Mouse (Mus musculus) lung, embryonic 16.5 days (tissue): ENCODE measurements around the gene Haus2. TPM values are rescaled to one million over a fixed set of nuclear protein-coding genes. Genes with fewer than 3 reads are reported as not detected.

Experiments used
- ATAC-seq: fragments of 200-750 bp; cut with Nextera tagmentation; 2 replicates; pipeline ENCODE4 v1.8.0; 2017; ENCODE audit warnings: low read depth, mild to moderate bottlenecking, moderate library complexity
- H3K27ac ChIP-seq: fragments of 300-500 bp; sonication (generic); 2 replicates; pipeline ENCODE4 v1.5.1; 2014; ENCODE audit warnings: mild to moderate bottlenecking, control low read depth, low read length
- H3K27me3 ChIP-seq: fragments of 300-500 bp; sonication (generic); 2 replicates; pipeline ENCODE4 v1.6.1; 2014; ENCODE audit warnings: low read depth, low read length, mixed read lengths; ENCODE audit not compliant: control insufficient read depth, insufficient read depth
- H3K36me3 ChIP-seq: fragments of 300-500 bp; sonication (generic); 2 replicates; pipeline ENCODE4 v1.6.1; 2014; ENCODE audit warnings: low read length; ENCODE audit not compliant: control insufficient read depth, insufficient read depth
- H3K4me1 ChIP-seq: fragments of 300-500 bp; sonication (generic); replicated peaks from 2 replicates; pipeline ENCODE4 v1.6.1; 2014; ENCODE audit warnings: low read length, mixed read lengths; ENCODE audit not compliant: control insufficient read depth, insufficient read depth
- H3K4me2 ChIP-seq: fragments of 300-500 bp; sonication (generic); 2 replicates; pipeline ENCODE4 v1.6.1; 2014; ENCODE audit warnings: low read depth, low read length, control low read depth
- H3K4me3 ChIP-seq: fragments of 300-500 bp; sonication (generic); 2 replicates; pipeline ENCODE4 v1.5.1; 2014; ENCODE audit warnings: mild to moderate bottlenecking, low read length, control low read depth
- H3K9ac ChIP-seq: fragments of 300-500 bp; sonication (generic); 2 replicates; pipeline ENCODE4 v1.6.1; 2014; ENCODE audit warnings: low read length, control low read depth
- H3K9me3 ChIP-seq: fragments of 300-500 bp; sonication (generic); 2 replicates; pipeline ENCODE4 v1.6.1; 2016; ENCODE audit warnings: low read length; ENCODE audit not compliant: control insufficient read depth
- WGBS: fragments of 180-500 bp; shearing (Covaris S2); extraction: QIAGEN DNeasy Blood & Tissue Kit; methylation state at CpG from one replicate; pipeline ENCODE4 v1.1.7; 2014; 5-methylcytosine and 5-hydroxymethylcytosine counted together
- polyA plus RNA-seq: library from polyadenylated mRNA; unstranded; fragments of >200 nt; fragmentation: Nextera tagmentation; extraction: Ambion mirVana; gene quantifications from 2 replicates; pipeline ENCODE4 v1.2.1, GENCODE M21; 2015

The Haus2 gene
- polyA plus RNA-seq, 1 experiment from 2014 or later, result 23.1 TPM

- Histone ChIP-seq H3K27ac (no peak overlapping the region), H3K9me3 (no peaks in the 10 kb centered on the region), H3K36me3 (no peaks in the 10 kb centered on the region; the same call in 1 of the 2 replicates), H3K4me1 (peaks cover 14% of the 10 kb centered on the region), H3K27me3 (no peaks in the 10 kb centered on the region), H3K4me2 (no peak overlapping the region), H3K9ac (no peak overlapping the region), H3K4me3 (no peak overlapping the region)
- ATAC-seq, result no peak
- 81% methylated on average over 6 of the region's 6 CpGs for WGBS
These were observed 3.0 kb upstream of the Haus2 start for GRCm38 (mm10) chr2:120606021-120606690.

GRCm38 (mm10) chr2:120616279-120617163 lies 7.3 kb downstream of the Haus2 start:
- H3K4me1 ChIP-seq, result no peaks in the 10 kb centered on the region
- H3K36me3 ChIP-seq, result peaks cover 25% of the 10 kb centered on the region
- no peak for ATAC-seq
- H3K4me2 ChIP-seq, result no peak overlapping the region
- H3K27me3 ChIP-seq, result no peaks in the 10 kb centered on the region
- no peak overlapping the region for H3K4me3 ChIP-seq
- H3K9ac ChIP-seq, result no peak overlapping the region
- no peaks in the 10 kb centered on the region for H3K9me3 ChIP-seq
- no peak overlapping the region for H3K27ac ChIP-seq
- WGBS, result 89% methylated on average over 5 of the region's 5 CpGs

- Histone ChIP-seq H3K27me3 (no peaks in the 10 kb centered on the region), H3K4me3 (no peak overlapping the region), H3K27ac (no peak overlapping the region), H3K4me2 (no peak overlapping the region), H3K9ac (no peak overlapping the region), H3K9me3 (no peaks in the 10 kb centered on the region), H3K4me1 (no peaks in the 10 kb centered on the region), H3K36me3 (peaks cover 19% of the 10 kb centered on the region)
- no peak for ATAC-seq
- 100% methylated on average over 1 of the region's 1 CpGs for WGBS
These were observed 10.4 kb downstream of the Haus2 start for GRCm38 (mm10) chr2:120619538-120619937.

GRCm38 (mm10) chr2:120622920-120623319 lies 13.7 kb downstream of the Haus2 start:
- H3K4me1 ChIP-seq, result no peaks in the 10 kb centered on the region
- ATAC-seq, result no peak
- no peak overlapping the region for H3K9ac ChIP-seq
- H3K4me2 ChIP-seq, result no peak overlapping the region
- H3K4me3 ChIP-seq, result no peak overlapping the region
- no peak overlapping the region for H3K27ac ChIP-seq
- H3K36me3 ChIP-seq, result peaks cover 14% of the 10 kb centered on the region
- no peaks in the 10 kb centered on the region for H3K9me3 ChIP-seq
- no peaks in the 10 kb centered on the region for H3K27me3 ChIP-seq

GRCm38 (mm10) chr2:120628076-120628865 lies 19.1 kb downstream of the Haus2 start:
- no peak for ATAC-seq
- no peaks in the 10 kb centered on the region; the same call in 1 of the 2 replicates for H3K4me1 ChIP-seq
- peak overlapping the region; percentile 42 for H3K9ac ChIP-seq
- peak overlapping the region; percentile 33 for H3K27ac ChIP-seq
- peaks cover 2% of the 10 kb centered on the region for H3K36me3 ChIP-seq
- no peaks in the 10 kb centered on the region for H3K27me3 ChIP-seq
- 28% methylated on average over 10 of the region's 10 CpGs for WGBS
- H3K4me2 ChIP-seq, result peak overlapping the region; percentile 62
- peak overlapping the region; percentile 69 for H3K4me3 ChIP-seq
- H3K9me3 ChIP-seq, result no peaks in the 10 kb centered on the region

GRCm38 (mm10) chr2:120628886-120629735 lies 19.9 kb downstream of the Haus2 start, which contains the start of gene Stard9:
TSS of gene Stard9 (plus strand) at chr2:120629121.
- Histone ChIP-seq H3K27me3 (no peaks in the 10 kb centered on the region), H3K36me3 (peaks cover 9% of the 10 kb centered on the region), H3K27ac (peak within 1 kb of the TSS; percentile 69), H3K9ac (peak within 1 kb of the TSS; percentile 62), H3K4me2 (peak within 1 kb of the TSS; percentile 62), H3K4me3 (peak within 1 kb of the TSS; percentile 69), H3K4me1 (no peaks in the 10 kb centered on the region; the same call in 1 of the 2 replicates), H3K9me3 (no peaks in the 10 kb centered on the region)
- whole genome bisulfite sequencing, result 1% methylated on average over 36 of the region's 36 CpGs
- ATAC-seq, result peak; percentile 99

GRCm38 (mm10) chr2:120630246-120630645 lies 21.1 kb downstream of the Haus2 start:
- no peaks in the 10 kb centered on the region for H3K9me3 ChIP-seq
- peak overlapping the region; percentile 62 for H3K4me2 ChIP-seq
- peaks cover 17% of the 10 kb centered on the region for H3K36me3 ChIP-seq
- ATAC-seq, result no peak
- H3K4me1 ChIP-seq, result no peaks in the 10 kb centered on the region; the same call in 1 of the 2 replicates
- WGBS, result 58% methylated on average over 2 of the region's 2 CpGs
- H3K4me3 ChIP-seq, result peak overlapping the region; percentile 69
- H3K27me3 ChIP-seq, result no peaks in the 10 kb centered on the region
- H3K9ac ChIP-seq, result no peak overlapping the region; the same call in 1 of the 2 replicates
- no peak overlapping the region for H3K27ac ChIP-seq

GRCm38 (mm10) chr2:120630655-120631054 lies 21.5 kb downstream of the Haus2 start:
- no peak overlapping the region for H3K27ac ChIP-seq
- H3K4me2 ChIP-seq, result peak overlapping the region; percentile 62
- H3K4me1 ChIP-seq, result no peaks in the 10 kb centered on the region; the same call in 1 of the 2 replicates
- no peaks in the 10 kb centered on the region for H3K27me3 ChIP-seq
- ATAC-seq, result no peak
- no peak overlapping the region; the same call in 1 of the 2 replicates for H3K9ac ChIP-seq
- peak overlapping the region; percentile 69 for H3K4me3 ChIP-seq
- 51% methylated on average over 2 of the region's 2 CpGs for WGBS
- peaks cover 20% of the 10 kb centered on the region for H3K36me3 ChIP-seq
- no peaks in the 10 kb centered on the region for H3K9me3 ChIP-seq
